Mouse (Mus musculus) stomach, postnatal 0 days (tissue): ENCODE measurements around the gene Rnf43.

Experiments
- CTCF ChIP-seq: IDR thresholded peaks from 2 replicates; pipeline ENCODE4 v1.5.1; 2016; ENCODE audit warnings: antibody characterized with exemption, low read depth, mild to moderate bottlenecking, moderate library complexity
- EP300 ChIP-seq: optimal IDR thresholded peaks from 2 replicates; pipeline ENCODE3; 2016; ENCODE audit warnings: antibody characterized with exemption

DNA sequence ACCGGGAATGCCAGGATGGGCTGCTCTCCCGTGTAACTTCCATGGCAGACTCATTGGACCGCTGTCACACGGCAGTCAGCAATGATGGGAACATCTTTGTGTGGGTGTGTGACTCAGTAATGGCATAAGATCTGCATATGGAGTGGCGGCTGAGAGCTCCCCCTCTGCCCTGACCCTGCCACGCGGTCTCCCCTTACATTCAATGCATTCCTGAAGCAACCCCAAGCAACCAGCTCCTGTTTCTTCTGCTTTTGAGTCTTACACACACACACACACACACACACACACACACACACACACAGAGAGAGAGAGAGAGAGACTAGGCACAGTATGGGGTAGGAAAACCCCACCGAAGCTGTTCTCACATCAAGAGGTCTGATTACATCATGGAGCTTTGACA is 45.0 kb downstream of the Rnf43 start:
- TF ChIP-seq EP300 = no peak
- TF ChIP-seq CTCF = no peak
